Mouse (Mus musculus) MEL (cell line): ENCODE measurements around the gene Odf3. TPM values are rescaled to one million over a fixed set of nuclear protein-coding genes. Genes with fewer than 3 reads are reported as not detected.

ENCODE experiments used
- DNase-seq: peaks from one replicate; pipeline ENCODE4 v3.0.0; 2011; ENCODE audit warnings: low read depth, low spot score
- H3K27ac ChIP-seq: 2 replicates; pipeline ENCODE4 v1.5.1; 2012; ENCODE audit warnings: low read depth, mild to moderate bottlenecking, control low read depth, low read length, moderate library complexity; ENCODE audit not compliant: control insufficient read depth
- H3K27me3 ChIP-seq, 2 experiments: fragments of 150-350 bp in 1 of 2; sonication (generic) in 1 of 2; 2 replicates each; pipeline ENCODE4 v1.6.1; 2012; ENCODE audit warnings: low read length in 2 of 2, mild to moderate bottlenecking in 2 of 2, improper control_type of control experiment in 1 of 2, moderate library complexity in 1 of 2; ENCODE audit not compliant: insufficient read depth in 2 of 2, control insufficient read depth in 1 of 2
- H3K36me3 ChIP-seq, 2 experiments: 2 replicates each; pipeline ENCODE4 v1.6.1; 2012 to 2014; ENCODE audit warnings: low read length in 2 of 2, improper control_type of control experiment in 1 of 2, inconsistent platforms in 1 of 2, mild to moderate bottlenecking in 1 of 2; ENCODE audit not compliant: insufficient read depth in 2 of 2, control insufficient read depth in 1 of 2
- H3K4me1 ChIP-seq, 2 experiments: fragments of 150-350 bp in 1 of 2; sonication (generic) in 1 of 2; 2 replicates each; pipeline ENCODE4 v1.6.1; 2012; ENCODE audit warnings: low read length in 2 of 2, improper control_type of control experiment in 1 of 2, mild to moderate bottlenecking in 1 of 2; ENCODE audit not compliant: insufficient read depth in 2 of 2, control insufficient read depth in 1 of 2
- H3K4me3 ChIP-seq, 2 experiments: fragments of 150-350 bp in 1 of 2; sonication (generic) in 1 of 2; 2 replicates each; pipeline ENCODE4 v1.5.1; 2012; ENCODE audit warnings: low read depth in 2 of 2, low read length in 2 of 2, mild to moderate bottlenecking in 2 of 2, moderate library complexity in 2 of 2, control low read depth in 1 of 2, improper control_type of control experiment in 1 of 2; ENCODE audit not compliant: control insufficient read depth in 1 of 2, insufficient read depth in 1 of 2
- H3K79me2 ChIP-seq: 2 replicates; pipeline ENCODE4 v1.6.1; 2012; ENCODE audit warnings: mild to moderate bottlenecking, low read length, moderate library complexity; ENCODE audit not compliant: control insufficient read depth, poor library complexity, insufficient read depth
- H3K9ac ChIP-seq: 2 replicates; pipeline ENCODE4 v1.6.1; 2012; ENCODE audit warnings: low read depth, mild to moderate bottlenecking, control low read depth, low read length, moderate library complexity; ENCODE audit not compliant: control insufficient read depth, poor library complexity, severe bottlenecking
- H3K9me3 ChIP-seq: fragments of 150-350 bp; sonication (generic); replicated peaks from 2 replicates; pipeline ENCODE4 v1.6.1; 2012; ENCODE audit warnings: mild to moderate bottlenecking, low read length, improper control_type of control experiment, moderate library complexity; ENCODE audit not compliant: insufficient read depth
- CHD1 ChIP-seq: IDR thresholded peaks from 2 replicates; pipeline ENCODE4 v1.6.1; 2012; ENCODE audit warnings: low read depth, mild to moderate bottlenecking, inconsistent platforms, low read length, improper control_type of control experiment
- CHD2 ChIP-seq: IDR thresholded peaks from 2 replicates; pipeline ENCODE4 v1.6.1; 2011; ENCODE audit warnings: low read length, improper control_type of control experiment
- E2F4 ChIP-seq: IDR thresholded peaks from 2 replicates; pipeline ENCODE4 v1.6.1; 2011; ENCODE audit warnings: low read depth, low read length, improper control_type of control experiment, borderline replicate concordance
- ELF1 ChIP-seq: IDR thresholded peaks from 2 replicates; pipeline ENCODE4 v1.6.1; 2014; ENCODE audit warnings: low read depth, mild to moderate bottlenecking, inconsistent platforms, low read length, improper control_type of control experiment, moderate library complexity
- GATA1 ChIP-seq: IDR thresholded peaks from 2 replicates; pipeline ENCODE4 v1.6.1; 2011; ENCODE audit warnings: low read depth, low read length, improper control_type of control experiment
- HCFC1 ChIP-seq: IDR thresholded peaks from 2 replicates; pipeline ENCODE4 v1.6.1; 2012; ENCODE audit warnings: low read depth, mild to moderate bottlenecking, inconsistent platforms, low read length, improper control_type of control experiment, moderate library complexity
- JUND ChIP-seq: IDR thresholded peaks from 2 replicates; pipeline ENCODE4 v1.6.1; 2011; ENCODE audit warnings: low read depth, mild to moderate bottlenecking, improper control_type of control experiment, low read length
- KAT2A ChIP-seq: conservative IDR thresholded peaks from 2 replicates; pipeline ENCODE4 v1.6.1; 2012; ENCODE audit warnings: low read depth, low read length, improper control_type of control experiment, inconsistent platforms
- MXI1 ChIP-seq: IDR thresholded peaks from 2 replicates; pipeline ENCODE4 v1.6.1; 2011; ENCODE audit warnings: mild to moderate bottlenecking, low read depth, low read length, improper control_type of control experiment
- NELFE ChIP-seq: IDR thresholded peaks from 2 replicates; pipeline ENCODE4 v1.6.1; 2011; ENCODE audit warnings: low read depth, low read length, improper control_type of control experiment
- POLR2A ChIP-seq, 2 experiments: IDR thresholded peaks; 2 replicates each; pipeline ENCODE4 v1.6.1; 2011 to 2012; ENCODE audit warnings: low read length in 2 of 2, mild to moderate bottlenecking in 2 of 2, control low read depth in 1 of 2, improper control_type of control experiment in 1 of 2, low read depth in 1 of 2, moderate library complexity in 1 of 2; ENCODE audit not compliant: control insufficient read depth in 1 of 2, insufficient read depth in 1 of 2, poor library complexity in 1 of 2
- SIN3A ChIP-seq: IDR thresholded peaks from 2 replicates; pipeline ENCODE4 v1.6.1; 2012; ENCODE audit warnings: low read length, improper control_type of control experiment, inconsistent platforms
- TBP ChIP-seq: IDR thresholded peaks from 2 replicates; pipeline ENCODE4 v1.8.0; 2011; ENCODE audit warnings: low read depth, low read length, improper control_type of control experiment
- USF1 ChIP-seq: IDR thresholded peaks from 2 replicates; pipeline ENCODE4 v1.6.1; 2014; ENCODE audit warnings: low read depth, mild to moderate bottlenecking, inconsistent platforms, low read length, improper control_type of control experiment, moderate library complexity
- USF2 ChIP-seq, 2 experiments: IDR thresholded peaks; 2 replicates each; pipeline ENCODE4 v1.6.1; 2011 to 2012; ENCODE audit warnings: improper control_type of control experiment in 2 of 2, low read length in 2 of 2, borderline replicate concordance in 1 of 2, inconsistent platforms in 1 of 2, low read depth in 1 of 2, mild to moderate bottlenecking in 1 of 2; ENCODE audit not compliant: insufficient read depth in 1 of 2
- ZNF384 ChIP-seq: IDR thresholded peaks from 2 replicates; pipeline ENCODE4 v1.6.1; 2012; ENCODE audit warnings: low read depth, mild to moderate bottlenecking, inconsistent platforms, low read length, improper control_type of control experiment
- polyA plus RNA-seq, 2 experiments: library from polyadenylated mRNA; stranded (reverse) in 1 of 2; unstranded in 1 of 2; fragments of >175 nt in 1 of 2; fragments of >200 nt in 1 of 2; gene quantifications; 2 replicates each; pipeline versions ENCODE4 v1.2.1 to v1.2.4; 2012; ENCODE audit warnings: low replicate concordance in 2 of 2, low read depth in 1 of 2; ENCODE audit not compliant: insufficient read length in 2 of 2, insufficient read depth in 1 of 2, missing spikeins in 1 of 2
- total RNA-seq: library from RNA; depleted of rRNA; stranded (reverse); fragments of 300-350 nt; gene quantifications from 2 replicates; pipeline ENCODE4 v1.2.3, GENCODE M21; 2012

Gene Odf3
- total and polyA plus RNA-seq, 3 experiments, result not detected

- H3K4me1 ChIP-seq, result peaks cover 3 to 19% of the 10 kb centered on the region in 2 experiments; a peak in 3 of 4 replicates
- no peak overlapping the region for H3K4me3 ChIP-seq
- no peaks in the 10 kb centered on the region for H3K9me3 ChIP-seq
- no peak overlapping the region for H3K9ac ChIP-seq
- TF ChIP-seq NELFE (no peak), ELF1 (no peak), TBP (no peak), MXI1 (no peak), USF2 (IDR thresholded peaks at IDR 0.05; ENCODE audit: borderline replicate concordance in 1 of 2, insufficient read depth in 1 of 2, low read depth in 1 of 2, low read length in 2 of 2) (no peak), POLR2A (IDR thresholded peaks at IDR 0.05; ENCODE audit: control insufficient read depth in 1 of 2, insufficient read depth in 1 of 2, low read depth in 1 of 2, low read length in 2 of 2, poor library complexity in 1 of 2) (no peak), HCFC1 (no peak), USF1 (no peak), E2F4 (no peak), JUND (no peak), ZNF384 (no peak)
- DNase-seq, result no peak
- H3K27ac ChIP-seq, result no peak overlapping the region
- H3K36me3 ChIP-seq, result peaks cover 0 to 8% of the 10 kb centered on the region in 2 experiments; a peak in 2 of 4 replicates
- H3K79me2 ChIP-seq, result peaks cover 37% of the 10 kb centered on the region
- H3K27me3 ChIP-seq, result no peaks in the 10 kb centered on the region
Observed at GRCm38 (mm10) chr7:140854483-140854882, 6.9 kb downstream of the Odf3 start.

GRCm38 (mm10) chr7:140855181-140855580 is 7.6 kb downstream of the Odf3 start:
- no peaks in the 10 kb centered on the region for H3K9me3 ChIP-seq

More at GRCm38 (mm10) chr7:140855181-140855580, 7.6 kb downstream of the Odf3 start:
- Histone ChIP-seq H3K9ac (peak overlapping the region; percentile 75), H3K27ac (peak overlapping the region; percentile 61), H3K36me3 (peaks cover 0 to 8% of the 10 kb centered on the region in 2 experiments; a peak in 2 of 4 replicates), H3K4me3 (peak overlapping the region; percentile 84 to 91), H3K27me3 (no peaks in the 10 kb centered on the region), H3K4me1 (peaks cover 3 to 19% of the 10 kb centered on the region in 2 experiments; a peak in 3 of 4 replicates), H3K79me2 (peaks cover 37% of the 10 kb centered on the region)
- TF ChIP-seq MXI1 (no peak), POLR2A (IDR thresholded peaks at IDR 0.05; ENCODE audit: control insufficient read depth in 1 of 2, insufficient read depth in 1 of 2, low read depth in 1 of 2, low read length in 2 of 2, poor library complexity in 1 of 2) (no peak), KAT2A (no peak), CHD1 (no peak), SIN3A (no peak), CHD2 (no peak), GATA1 (no peak), USF1 (no peak), ELF1 (no peak), TBP (no peak), HCFC1 (no peak)
- DNase-seq, result no peak
